Mouse (Mus musculus) liver, postnatal 0 days (tissue): ENCODE results near the gene Prss28.

Source experiments
- CTCF ChIP-seq: sonication (generic); IDR thresholded peaks from 2 replicates; pipeline ENCODE4 v1.5.1; 2016; ENCODE audit warnings: antibody characterized with exemption, low read depth
- EP300 ChIP-seq: IDR thresholded peaks from 2 replicates; pipeline ENCODE4 v1.6.1; 2016; ENCODE audit warnings: antibody characterized with exemption, low read depth, mild to moderate bottlenecking

- TF ChIP-seq CTCF (peak; percentile 74), EP300 (no peak)
Observed at GRCm38 (mm10) chr17:25288842-25289241, 19.6 kb upstream of the Prss28 start.
